Mouse (Mus musculus): Measurements from ENCODE around the gene Snx9.

Snx9 gene

DNA sequence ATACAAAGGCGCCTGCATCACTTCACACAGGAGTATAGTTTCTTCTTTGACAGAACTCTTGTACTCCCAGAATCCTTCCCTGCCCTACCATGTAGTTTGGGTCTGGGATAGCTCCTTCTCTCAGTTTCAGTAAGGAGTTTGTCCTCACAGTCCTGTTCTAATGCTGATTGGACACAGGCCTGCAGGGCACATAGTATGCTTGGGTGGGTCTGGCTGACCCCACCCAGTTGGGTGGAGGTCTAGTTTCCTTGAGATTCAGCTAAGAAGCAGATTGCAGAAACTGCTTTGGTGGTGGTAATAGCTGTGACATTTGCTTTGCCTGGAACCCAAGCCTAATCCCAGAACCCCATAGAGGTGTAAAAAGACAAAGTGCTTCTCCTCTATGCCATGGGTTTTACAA is 33.4 kb downstream of the Snx9 start:
- DNase-seq (ENCODE audit: extremely low read depth, low read depth, low spot score), result no peak

DNA sequence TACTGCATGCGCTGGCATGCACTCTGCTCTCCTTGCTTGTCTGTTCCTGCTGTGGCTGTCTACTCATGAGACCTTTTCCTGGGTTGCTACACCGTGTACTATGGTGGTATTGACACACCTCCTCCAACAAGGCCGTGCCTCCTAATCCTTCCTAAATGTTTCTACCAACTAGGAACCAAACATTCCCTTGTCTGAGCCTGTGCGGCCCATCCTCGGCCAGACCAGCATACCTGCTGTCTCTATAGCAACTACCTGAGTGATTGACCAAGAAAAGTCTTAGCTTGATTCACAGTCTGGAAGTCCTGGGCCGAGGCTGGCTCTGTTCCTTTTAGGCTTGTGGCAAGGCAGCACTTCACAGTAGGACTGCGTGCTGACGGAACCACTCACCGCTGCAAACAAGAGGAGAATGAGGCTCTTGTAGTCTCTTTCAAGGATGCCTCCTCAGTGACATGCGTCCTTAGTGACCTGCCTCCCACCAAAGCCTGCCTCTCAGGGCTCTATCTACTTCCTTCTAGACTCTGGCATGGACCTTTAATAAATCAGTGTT is 36.6 kb downstream of the Snx9 start:
- no peak for DNase-seq (ENCODE audit: extremely low read depth, low read depth, low spot score)

- no peak for DNase-seq (ENCODE audit: extremely low read depth, low read depth, low spot score)
Measured at GRCm38 (mm10) chr17:5878878-5879277, 37.7 kb downstream of the Snx9 start.

- DNase-seq (ENCODE audit: extremely low read depth, low read depth, low spot score), result no peak
Measured at GRCm38 (mm10) chr17:5885474-5885873, 44.3 kb downstream of the Snx9 start.

- no peak for DNase-seq (ENCODE audit: extremely low read depth, low read depth, low spot score)
Measured at GRCm38 (mm10) chr17:5886181-5886810, 45.2 kb downstream of the Snx9 start.

DNA sequence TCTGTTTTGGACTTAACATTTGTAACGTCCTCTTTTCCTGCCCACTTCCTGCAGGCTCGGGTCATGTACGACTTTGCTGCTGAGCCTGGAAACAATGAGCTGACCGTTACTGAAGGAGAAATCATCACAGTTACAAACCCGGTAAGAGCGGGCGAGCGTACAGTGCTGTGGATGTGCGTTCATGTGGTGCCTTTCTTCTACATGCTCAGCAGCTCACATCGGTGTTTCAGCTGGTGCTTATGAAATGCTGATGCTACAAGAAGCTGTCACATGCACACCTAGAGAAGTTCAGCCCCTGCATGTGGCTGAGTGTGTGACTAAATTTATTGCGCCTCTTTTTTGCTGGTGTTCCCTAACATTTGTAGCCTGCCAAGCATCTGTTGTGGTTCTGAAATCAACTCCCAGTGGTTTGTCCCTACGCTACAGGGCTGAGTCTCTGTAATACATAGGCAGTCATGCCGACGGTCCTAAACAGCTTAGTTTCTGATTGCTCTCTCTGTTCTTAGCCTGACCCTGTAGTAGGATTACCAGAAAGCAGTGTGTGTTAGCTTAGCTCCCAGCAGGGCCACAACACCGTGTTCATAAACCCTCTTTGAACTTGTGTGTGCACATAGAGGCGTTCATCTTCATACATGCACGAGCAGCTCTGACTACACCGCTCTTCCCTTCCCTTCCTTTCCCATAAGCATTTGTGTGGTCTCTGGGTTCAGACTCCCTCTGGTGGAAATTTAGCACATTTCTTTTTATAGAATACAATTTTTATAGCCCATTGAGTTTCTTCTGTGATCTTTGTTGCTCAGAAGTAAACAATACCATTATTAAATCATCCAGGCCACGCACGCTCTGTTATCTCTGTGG is 46.0 kb downstream of the Snx9 start:
- no peak for DNase-seq (ENCODE audit: extremely low read depth, low read depth, low spot score)

DNA sequence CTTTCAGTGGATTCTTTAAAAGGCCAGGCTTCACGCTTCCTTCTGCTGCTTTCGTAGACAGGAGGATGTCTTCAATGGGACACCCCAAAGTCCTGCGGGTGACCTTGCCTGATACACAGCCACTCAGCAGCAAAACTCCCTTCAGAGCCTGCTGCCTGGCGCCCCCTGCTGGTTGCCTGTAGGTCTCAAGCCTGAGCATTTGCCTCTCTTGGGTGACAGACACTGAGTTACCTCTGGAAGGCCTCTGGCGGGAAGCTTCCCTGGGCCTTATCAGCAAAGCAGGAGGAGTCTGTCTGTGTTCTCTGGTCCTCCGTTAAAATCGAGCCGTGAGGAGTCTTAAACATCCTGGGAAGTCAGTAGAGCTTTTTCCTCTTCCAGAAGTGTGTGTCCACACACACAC is 49.3 kb downstream of the Snx9 start:
- no peak for DNase-seq (ENCODE audit: extremely low read depth, low read depth, low spot score)

DNA sequence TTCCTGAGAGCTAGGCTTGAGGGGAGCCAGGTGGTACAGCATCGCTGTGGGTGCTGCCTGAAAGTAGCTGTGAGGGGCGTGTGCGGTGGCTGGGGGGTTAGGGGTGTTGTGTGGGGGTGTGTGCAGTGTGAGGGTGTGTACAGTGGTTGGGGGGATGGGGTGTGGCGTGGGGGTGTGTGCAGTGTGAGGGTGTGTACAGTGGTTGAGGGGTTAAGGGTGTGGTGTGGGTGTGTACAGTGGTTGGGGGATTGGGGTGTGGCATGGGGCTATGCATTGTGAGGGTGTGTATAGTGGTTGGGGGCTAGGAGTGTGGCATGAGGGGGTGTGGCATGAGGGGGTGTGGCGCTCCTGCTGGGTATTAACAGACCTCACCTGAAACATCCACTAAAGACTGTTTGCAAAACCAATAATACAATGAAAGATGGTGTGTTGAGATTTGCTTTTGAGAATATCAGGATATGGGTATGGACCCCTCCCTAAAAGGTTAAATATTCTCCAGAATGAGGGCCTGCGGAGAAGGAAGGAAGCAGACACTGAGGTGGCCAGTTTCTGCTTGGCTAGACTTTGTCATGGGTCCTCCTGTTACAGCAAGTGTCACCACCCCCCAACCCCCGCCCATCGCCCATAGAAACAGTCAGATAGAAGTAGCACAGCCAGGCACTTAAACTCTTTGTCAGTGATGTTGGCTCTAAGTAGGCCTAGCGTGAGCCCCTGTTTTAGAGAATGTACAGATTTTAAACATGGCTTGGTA is 51.0 kb downstream of the Snx9 start:
- no peak for DNase-seq (ENCODE audit: extremely low read depth, low read depth, low spot score)

- DNase-seq (ENCODE audit: extremely low read depth, low read depth, low spot score), result peak; percentile 55
Measured at GRCm38 (mm10) chr17:5893092-5893491, 52.0 kb downstream of the Snx9 start.

- no peak for DNase-seq (ENCODE audit: extremely low read depth, low read depth, low spot score)
Measured at GRCm38 (mm10) chr17:5893574-5894148, 52.5 kb downstream of the Snx9 start.

GRCm38 (mm10) chr17:5896066-5896465 is 54.9 kb downstream of the Snx9 start:
- no peak for DNase-seq (ENCODE audit: extremely low read depth, low read depth, low spot score)

DNA sequence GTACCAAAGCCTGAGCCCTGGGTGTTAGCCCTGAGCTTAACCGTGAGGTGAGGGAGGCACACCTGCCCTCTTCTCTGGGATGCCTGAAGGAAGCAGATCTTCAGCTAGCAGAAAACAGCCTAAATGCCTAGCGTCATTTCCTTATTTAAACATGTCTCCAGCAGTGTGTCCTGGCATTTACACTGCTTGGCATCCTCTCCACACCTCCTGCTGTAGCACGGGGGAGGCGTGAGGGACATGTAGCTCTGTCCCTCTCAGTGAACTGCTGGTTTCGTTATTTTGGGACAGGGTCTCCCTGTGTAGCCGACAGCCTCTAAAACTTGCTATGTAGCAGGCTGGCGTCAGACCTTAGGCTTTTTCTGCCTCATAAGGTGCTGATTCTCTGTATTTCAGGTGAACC is 55.5 kb downstream of the Snx9 start:
- no peak for DNase-seq (ENCODE audit: extremely low read depth, low read depth, low spot score)

DNA sequence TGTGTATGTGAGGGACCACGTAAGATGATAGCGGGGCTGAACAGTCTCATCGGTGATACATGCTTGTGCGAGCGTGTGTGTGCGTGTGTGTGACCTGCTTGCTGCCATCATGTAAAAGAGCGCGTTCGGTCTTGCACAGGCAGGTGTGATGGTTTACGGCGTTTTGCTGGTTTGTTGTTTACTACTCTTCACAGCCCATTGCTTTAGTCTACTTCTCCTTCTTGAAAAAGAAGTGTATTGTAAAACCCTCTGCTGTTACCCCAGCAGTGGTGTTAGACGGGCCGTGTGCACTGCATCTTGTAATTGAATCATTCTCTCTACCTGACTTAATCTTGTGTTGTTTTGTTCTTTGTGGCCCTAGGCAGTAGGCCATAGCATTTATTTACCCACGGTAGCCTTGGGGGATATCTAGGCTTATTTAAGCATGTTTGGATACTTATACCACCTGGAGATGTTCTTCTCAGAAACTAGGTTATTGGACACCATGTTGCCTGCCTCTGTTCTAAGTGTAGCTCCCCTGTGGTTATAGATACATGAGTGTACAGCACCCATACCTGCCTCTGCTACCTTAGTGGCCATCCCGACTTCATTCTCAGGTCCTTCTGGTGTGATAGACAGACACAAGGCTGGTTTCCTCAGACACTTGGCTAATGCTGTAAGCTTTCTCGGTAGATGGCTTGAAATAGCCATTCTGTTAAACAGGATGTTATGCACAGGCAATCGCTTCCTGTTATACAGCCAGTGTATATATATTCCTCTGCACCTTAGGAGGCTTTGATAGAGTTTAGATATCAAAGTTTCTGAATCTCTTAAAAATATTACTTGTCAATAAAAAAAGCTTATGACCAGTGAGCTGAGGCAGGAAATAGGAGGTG is 56.4 kb downstream of the Snx9 start:
- DNase-seq (ENCODE audit: extremely low read depth, low read depth, low spot score), result no peak

- DNase-seq (ENCODE audit: extremely low read depth, low read depth, low spot score), result no peak
Measured at GRCm38 (mm10) chr17:5899251-5899650, 58.1 kb downstream of the Snx9 start.

DNA sequence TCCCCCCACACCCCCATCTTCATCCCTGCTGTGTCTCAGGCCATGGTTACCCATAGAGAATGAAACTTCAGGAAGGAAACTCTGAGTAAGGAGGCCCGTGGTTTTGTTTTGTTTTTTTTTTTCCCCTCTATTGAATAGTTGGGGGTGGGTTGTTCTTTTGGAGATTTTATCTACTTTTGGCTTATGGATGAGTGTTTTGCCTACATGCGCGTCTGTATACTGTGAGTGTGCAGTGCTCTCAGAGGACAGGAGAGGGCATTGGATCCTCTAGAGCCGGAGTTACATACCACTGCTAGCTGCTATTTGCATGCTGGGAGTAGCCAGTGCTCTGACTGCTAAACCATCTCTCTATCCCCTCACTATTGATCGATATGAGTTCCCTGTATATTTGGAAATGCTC is 60.3 kb downstream of the Snx9 start:
- DNase-seq (ENCODE audit: extremely low read depth, low read depth, low spot score), result no peak

DNA sequence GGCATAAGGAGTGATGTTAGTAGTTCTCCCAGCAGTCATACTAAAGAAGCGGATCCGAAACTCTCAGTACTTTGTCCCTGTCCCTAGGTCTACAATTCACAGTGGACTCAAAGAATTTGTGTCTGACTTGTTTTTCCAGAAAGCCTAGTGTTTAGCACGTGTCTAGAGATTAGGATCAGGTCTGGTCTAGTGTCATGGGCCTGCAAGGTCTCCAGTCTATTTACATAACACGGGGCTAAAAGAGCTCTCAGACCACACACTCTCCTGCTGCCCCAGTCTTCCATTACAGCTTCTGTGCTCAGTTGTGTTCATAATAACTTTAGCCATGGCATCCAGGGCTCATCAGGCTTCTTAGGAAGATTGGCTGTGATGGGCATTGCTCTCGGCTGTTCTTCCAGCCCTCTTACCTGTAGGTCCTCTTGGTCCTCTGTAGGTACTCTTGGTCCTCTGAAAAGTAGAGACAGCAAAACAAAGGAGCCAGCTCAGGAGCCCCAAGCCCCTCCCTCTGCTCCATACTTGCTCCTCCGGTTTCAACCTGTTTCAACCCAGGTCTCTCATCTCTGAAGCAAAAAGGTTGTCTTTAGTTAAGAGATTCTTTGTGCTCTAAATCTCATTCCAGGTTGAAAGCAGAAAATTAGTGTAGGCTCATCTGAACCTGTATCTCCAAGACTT is 62.6 kb downstream of the Snx9 start:
- no peak for DNase-seq (ENCODE audit: extremely low read depth, low read depth, low spot score)

DNA sequence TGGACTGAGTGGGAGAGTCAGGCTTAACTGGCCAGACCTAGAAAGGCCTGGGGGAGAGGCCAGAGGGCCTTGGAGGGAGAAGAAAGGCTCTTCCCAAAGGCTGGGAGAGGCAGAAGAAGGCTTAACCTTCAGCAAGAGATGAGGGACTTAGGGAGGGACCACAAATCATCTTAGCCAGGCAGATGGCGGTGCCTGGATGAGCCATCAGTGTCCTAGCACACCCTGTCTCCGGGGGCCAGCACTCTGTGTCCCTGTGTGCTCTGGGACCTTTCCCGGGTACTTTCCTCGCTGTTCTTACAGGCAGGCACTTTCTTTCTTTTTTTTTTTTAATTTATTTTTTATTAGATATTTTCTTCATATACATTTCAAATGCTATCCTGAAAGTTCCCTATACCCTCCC is 68.6 kb downstream of the Snx9 start:
- DNase-seq (ENCODE audit: extremely low read depth, low read depth, low spot score), result no peak

DNA sequence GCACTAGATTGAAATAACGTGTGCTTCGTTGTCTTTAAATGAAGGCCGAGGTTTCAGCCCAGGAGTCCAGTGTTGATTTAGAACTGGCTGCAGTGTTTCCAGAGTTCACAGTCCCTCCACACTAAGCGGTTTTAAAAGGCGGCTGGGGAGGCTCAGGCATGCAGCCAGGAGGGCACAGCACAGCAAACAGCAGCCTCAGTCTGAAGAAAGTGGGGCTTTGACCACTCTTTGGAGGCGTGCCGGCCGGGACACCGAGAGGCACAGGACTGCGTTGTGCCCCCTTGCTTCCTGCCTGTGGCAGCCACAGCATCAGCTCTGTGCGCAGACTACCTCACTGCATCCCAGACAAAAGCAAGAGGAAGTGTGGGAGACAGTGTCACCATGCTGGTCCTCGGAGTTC is 70.5 kb downstream of the Snx9 start:
- DNase-seq (ENCODE audit: extremely low read depth, low read depth, low spot score), result no peak

DNA sequence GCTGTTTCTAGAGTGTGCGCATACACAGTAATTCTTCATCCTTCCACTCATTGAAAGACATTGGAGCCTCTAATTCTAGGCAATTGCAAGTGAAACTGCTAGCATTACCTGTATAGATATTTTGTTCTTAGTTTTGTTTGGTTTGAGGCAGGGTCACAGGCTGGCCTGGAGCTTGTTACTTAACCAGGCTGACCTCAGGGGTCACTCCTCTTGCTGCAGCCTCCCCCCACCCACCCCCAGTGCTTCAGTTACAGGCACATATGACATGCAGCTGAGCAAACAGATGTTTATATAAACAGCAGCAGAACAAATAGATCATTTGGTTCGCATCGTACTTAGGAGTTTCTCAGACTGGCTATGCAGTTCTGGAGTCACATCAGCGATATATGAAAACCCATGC is 71.7 kb downstream of the Snx9 start:
- no peak for DNase-seq (ENCODE audit: extremely low read depth, low read depth, low spot score)

DNA sequence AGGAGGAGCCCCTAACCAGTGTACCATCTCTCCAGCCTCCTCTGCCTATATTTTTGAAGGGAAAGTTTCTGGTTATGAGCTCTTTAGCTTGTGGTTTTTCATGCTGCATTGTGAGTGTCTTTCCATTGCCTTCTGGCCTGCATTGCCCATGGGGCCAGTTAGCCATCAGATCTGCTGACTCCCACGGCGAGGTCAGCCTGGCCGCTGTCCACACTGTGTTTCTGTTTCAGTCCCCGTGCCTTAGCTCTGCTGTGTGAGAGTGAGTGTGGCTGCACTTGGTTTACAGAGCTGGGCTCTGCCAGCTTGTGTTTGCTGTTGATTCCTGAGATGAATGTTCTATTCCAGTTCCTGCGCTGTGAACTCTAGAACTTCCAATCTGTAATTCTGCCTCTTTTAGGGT is 73.1 kb downstream of the Snx9 start:
- no peak for DNase-seq (ENCODE audit: extremely low read depth, low read depth, low spot score)

All from fat pad, adult 2 months (tissue).